Mouse (Mus musculus) ZHBTc4 (cell line): Measurements from ENCODE around the gene Hsdl1.

Experiments
- DNase-seq: peaks from one replicate; pipeline ENCODE4 v3.0.0-alpha.2; 2011; ENCODE audit warnings: low read depth, low spot score

The Hsdl1 gene

GRCm38 (mm10) chr8:119574437-119575365 lies at the start of gene Hsdl1, which contains the start of gene Dnaaf1:
Gene Hsdl1, minus strand, starts transcription at chr8:119575183.
Gene Dnaaf1, plus strand, starts transcription at chr8:119575235.
- peak; percentile 97 for DNase-seq

GRCm38 (mm10) chr8:119623744-119624143 lies 48.8 kb upstream of the Hsdl1 start:
- DNase-seq, result no peak

- no peak for DNase-seq
Observed at GRCm38 (mm10) chr8:119623061-119623460, 48.1 kb upstream of the Hsdl1 start.

- DNase-seq, result peak; percentile 92
Observed at GRCm38 (mm10) chr8:119622555-119622954, 47.6 kb upstream of the Hsdl1 start.

- peak; percentile 74 for DNase-seq
Observed at GRCm38 (mm10) chr8:119620848-119621465, 46.0 kb upstream of the Hsdl1 start.

- peak; percentile 90 for DNase-seq
Observed at GRCm38 (mm10) chr8:119620116-119620840, 45.3 kb upstream of the Hsdl1 start.

- DNase-seq, result no peak
Observed at GRCm38 (mm10) chr8:119618887-119619286, 43.9 kb upstream of the Hsdl1 start.

- DNase-seq, result no peak
Observed at GRCm38 (mm10) chr8:119617586-119617985, 42.6 kb upstream of the Hsdl1 start.

- no peak for DNase-seq
Observed at GRCm38 (mm10) chr8:119616811-119617210, 41.8 kb upstream of the Hsdl1 start.

- peak; percentile 46 for DNase-seq
Observed at GRCm38 (mm10) chr8:119616358-119616757, 41.4 kb upstream of the Hsdl1 start.

- no peak for DNase-seq
Observed at GRCm38 (mm10) chr8:119615096-119615495, 40.1 kb upstream of the Hsdl1 start.

- peak; percentile 93 for DNase-seq
Observed at GRCm38 (mm10) chr8:119612471-119612870, 37.5 kb upstream of the Hsdl1 start, which contains the start of gene Adad2. Gene Adad2, plus strand, starts transcription at chr8:119612747.

GRCm38 (mm10) chr8:119606224-119606623 lies 31.2 kb upstream of the Hsdl1 start:
- peak; percentile 47 for DNase-seq

- peak; percentile 98 for DNase-seq
Observed at GRCm38 (mm10) chr8:119604996-119605395, 30.0 kb upstream of the Hsdl1 start, which contains the start of gene Taf1c. Gene Taf1c, minus strand, starts transcription at chr8:119605222.

GRCm38 (mm10) chr8:119604398-119604803 lies 29.4 kb upstream of the Hsdl1 start:
- DNase-seq, result no peak

GRCm38 (mm10) chr8:119603771-119604170 lies 28.8 kb upstream of the Hsdl1 start:
- DNase-seq, result no peak

GRCm38 (mm10) chr8:119591456-119591855 lies 16.5 kb upstream of the Hsdl1 start:
- DNase-seq, result no peak

GRCm38 (mm10) chr8:119590348-119590747 lies 15.4 kb upstream of the Hsdl1 start:
- DNase-seq, result no peak

GRCm38 (mm10) chr8:119588844-119589243 lies 13.9 kb upstream of the Hsdl1 start:
- DNase-seq, result no peak

- no peak for DNase-seq
Observed at GRCm38 (mm10) chr8:119588321-119588720, 13.3 kb upstream of the Hsdl1 start.

- peak; percentile 66 for DNase-seq
Observed at GRCm38 (mm10) chr8:119585901-119586300, 10.9 kb upstream of the Hsdl1 start.
